Mouse (Mus musculus): ENCODE measurements at regions not wholly inside any gene's neighbourhood (a gene's known extent, or its start where the extent isn't known, plus 50 kb on each side); places are given as distances from the start of the nearest gene placed in this dataset.
A peak's percentile ranks its signal among the peaks of the same experiment; 100 is the strongest.

GRCm38 (mm10) chr2:117556301-117556700 lies 213.5 kb upstream of the Rasgrp1 start:
- Histone ChIP-seq H3K27me3 (no peaks in the 10 kb centered on the region), H3K4me2 (no peak overlapping the region), H3K27ac (0 out of 2 replicates have a peak overlapping the region, but pooled peaks have one; percentile 1), H3K4me1 (replicated peaks) (no peaks in the 10 kb centered on the region), H3K9me3 (no peaks in the 10 kb centered on the region), H3K4me3 (replicated peaks) (no peak overlapping the region), H3K9ac (replicated peaks) (no peak overlapping the region), H3K36me3 (no peaks in the 10 kb centered on the region)
- 52% methylated on average over 2 of the region's 2 CpGs for WGBS
- 0 out of 2 replicates have a peak, but pooled peaks have one; percentile 52 for ATAC-seq (ENCODE audit: insufficient number of reproducible peaks, insufficient read depth, low FRiP score, low TSS enrichment, low read depth)

GRCm38 (mm10) chr2:117570987-117571386 lies 228.2 kb upstream of the Rasgrp1 start:
- no peak overlapping the region for H3K4me3 ChIP-seq (replicated peaks)
- ATAC-seq (ENCODE audit: insufficient number of reproducible peaks, insufficient read depth, low FRiP score, low TSS enrichment, low read depth) = no peak
- no peaks in the 10 kb centered on the region for H3K27me3 ChIP-seq
- 71% methylated on average over 7 of the region's 7 CpGs for WGBS
- H3K4me1 ChIP-seq (replicated peaks) = no peaks in the 10 kb centered on the region; the same call in 1 of the 2 replicates
- H3K9ac ChIP-seq (replicated peaks) = no peak overlapping the region
- no peaks in the 10 kb centered on the region for H3K36me3 ChIP-seq
- H3K4me2 ChIP-seq = no peak overlapping the region
- H3K27ac ChIP-seq = no peak overlapping the region
- H3K9me3 ChIP-seq = no peaks in the 10 kb centered on the region

- Histone ChIP-seq H3K9me3 (no peaks in the 10 kb centered on the region), H3K4me2 (no peak overlapping the region), H3K4me1 (replicated peaks) (peaks cover 12% of the 10 kb centered on the region), H3K27me3 (no peaks in the 10 kb centered on the region), H3K36me3 (no peaks in the 10 kb centered on the region), H3K9ac (replicated peaks) (no peak overlapping the region), H3K27ac (no peak overlapping the region), H3K4me3 (replicated peaks) (no peak overlapping the region)
- ATAC-seq (ENCODE audit: insufficient number of reproducible peaks, insufficient read depth, low FRiP score, low TSS enrichment, low read depth) = no peak
- 77% methylated on average over 3 of the region's 3 CpGs for WGBS
Measured at GRCm38 (mm10) chr2:117587381-117587780, 244.6 kb upstream of the Rasgrp1 start.

DNA sequence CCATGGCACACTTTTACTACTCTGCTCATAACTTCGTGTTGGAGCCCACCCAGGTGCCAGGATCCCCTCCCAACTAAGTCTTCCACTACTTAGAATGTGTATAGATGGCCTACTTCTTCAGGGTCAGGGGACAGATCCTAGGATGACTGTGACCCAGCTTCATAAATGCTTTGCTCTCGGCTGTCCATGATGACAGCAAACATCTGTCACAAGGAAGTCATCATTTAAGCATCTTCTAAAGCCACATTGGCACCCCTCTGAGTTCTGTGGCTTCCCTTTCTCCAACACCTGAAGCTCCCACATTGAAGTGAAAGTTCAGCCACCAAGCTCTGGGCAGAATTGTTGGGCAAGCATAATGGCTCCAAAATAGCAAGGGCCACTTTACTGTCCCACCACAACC lies 252.2 kb upstream of the Rasgrp1 start:
- Histone ChIP-seq H3K9me3 (no peaks in the 10 kb centered on the region), H3K27ac (no peak overlapping the region), H3K4me3 (replicated peaks) (no peak overlapping the region), H3K27me3 (0 out of 2 replicates have a peak, but pooled peaks cover 7% of the 10 kb centered on the region), H3K9ac (replicated peaks) (no peak overlapping the region), H3K36me3 (no peaks in the 10 kb centered on the region), H3K4me1 (replicated peaks) (peaks cover 17% of the 10 kb centered on the region), H3K4me2 (no peak overlapping the region)
- 62% methylated on average over 2 of the region's 2 CpGs for WGBS
- no peak for ATAC-seq (ENCODE audit: insufficient number of reproducible peaks, insufficient read depth, low FRiP score, low TSS enrichment, low read depth)

DNA sequence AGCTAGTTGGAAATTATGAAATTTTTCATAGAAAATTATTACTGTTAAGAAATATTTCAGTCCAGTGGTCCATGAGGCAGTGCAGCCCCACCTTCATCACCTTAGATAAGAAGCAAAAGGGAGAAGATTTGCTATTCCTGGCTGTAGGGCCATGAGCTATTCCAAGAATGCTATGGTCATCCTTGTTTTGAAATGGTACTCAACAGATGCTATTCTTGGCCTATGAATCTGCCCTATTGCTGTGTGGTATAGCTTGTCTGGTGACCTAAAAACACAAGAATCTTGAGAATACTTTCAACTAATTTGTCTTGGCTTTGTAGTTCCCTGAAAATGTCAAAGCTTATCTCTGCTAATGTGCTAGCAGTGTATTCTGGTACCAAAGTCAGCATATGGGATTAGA lies 254.8 kb upstream of the Rasgrp1 start:
- no peaks in the 10 kb centered on the region for H3K9me3 ChIP-seq
- H3K4me1 ChIP-seq (replicated peaks) = 0 out of 2 replicates have a peak, but pooled peaks cover 5% of the 10 kb centered on the region
- no peak overlapping the region for H3K4me3 ChIP-seq (replicated peaks)
- no peak overlapping the region for H3K4me2 ChIP-seq
- H3K36me3 ChIP-seq = no peaks in the 10 kb centered on the region
- no peak overlapping the region for H3K9ac ChIP-seq (replicated peaks)
- ATAC-seq (ENCODE audit: insufficient number of reproducible peaks, insufficient read depth, low FRiP score, low TSS enrichment, low read depth) = no peak
- no peak overlapping the region for H3K27ac ChIP-seq
- 0 out of 2 replicates have a peak, but pooled peaks cover 7% of the 10 kb centered on the region for H3K27me3 ChIP-seq

DNA sequence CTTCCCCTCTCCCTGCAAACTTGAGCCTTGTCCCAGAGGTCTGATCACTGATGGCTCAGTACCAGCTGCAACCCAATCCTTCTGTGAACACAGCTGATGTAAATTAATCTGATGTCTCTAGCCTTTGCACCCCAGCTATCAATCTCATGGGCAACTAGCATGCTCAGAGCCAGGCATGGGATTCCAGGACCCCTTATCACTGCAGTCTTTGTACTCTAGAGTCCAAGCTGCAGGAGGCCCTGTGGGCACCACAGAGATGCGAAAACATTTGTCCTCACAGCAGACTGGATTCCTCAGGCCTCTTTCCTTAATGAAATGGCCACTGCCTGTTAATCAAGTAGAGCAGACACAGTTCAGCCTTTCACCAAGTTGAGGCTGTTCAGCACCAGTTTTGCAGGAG lies 272.0 kb upstream of the Rasgrp1 start:
- ATAC-seq (ENCODE audit: insufficient number of reproducible peaks, insufficient read depth, low FRiP score, low TSS enrichment, low read depth) = no peak
- H3K36me3 ChIP-seq = no peaks in the 10 kb centered on the region
- 0 out of 2 replicates have a peak overlapping the region, but pooled peaks have one; percentile 29 for H3K27ac ChIP-seq
- peaks cover 3% of the 10 kb centered on the region for H3K4me1 ChIP-seq (replicated peaks)
- H3K9me3 ChIP-seq = no peaks in the 10 kb centered on the region
- WGBS = 55% methylated on average over 1 of the region's 1 CpGs
- no peak overlapping the region for H3K9ac ChIP-seq (replicated peaks)
- no peak overlapping the region for H3K4me2 ChIP-seq
- no peak overlapping the region for H3K4me3 ChIP-seq (replicated peaks)
- H3K27me3 ChIP-seq = no peaks in the 10 kb centered on the region

DNA sequence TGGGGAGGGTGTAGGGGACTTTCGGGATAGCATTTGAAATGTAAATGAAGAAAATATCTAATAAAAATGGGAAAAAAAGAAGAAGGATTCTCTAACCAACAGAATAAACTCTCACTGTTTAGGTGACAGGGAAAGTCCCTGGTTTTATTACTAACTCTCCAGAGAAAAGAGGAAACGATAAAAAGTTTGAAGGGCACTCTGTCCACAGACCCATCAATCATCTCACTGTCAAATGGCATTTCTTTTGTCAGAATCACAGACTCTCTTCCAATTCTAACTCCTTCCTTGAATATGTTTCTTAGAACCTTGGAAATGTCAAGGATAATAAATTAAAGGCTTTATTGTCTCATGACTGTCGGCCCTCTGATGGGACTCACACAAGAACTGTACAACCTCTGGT lies 275.3 kb upstream of the Rasgrp1 start:
- peaks cover 11% of the 10 kb centered on the region for H3K4me1 ChIP-seq (replicated peaks)
- 88% methylated on average over 3 of the region's 3 CpGs for WGBS
- H3K4me3 ChIP-seq (replicated peaks) = no peak overlapping the region
- no peaks in the 10 kb centered on the region for H3K27me3 ChIP-seq
- no peak for ATAC-seq (ENCODE audit: insufficient number of reproducible peaks, insufficient read depth, low FRiP score, low TSS enrichment, low read depth)
- no peaks in the 10 kb centered on the region for H3K36me3 ChIP-seq
- H3K9me3 ChIP-seq = no peaks in the 10 kb centered on the region
- H3K4me2 ChIP-seq = no peak overlapping the region
- H3K27ac ChIP-seq = no peak overlapping the region
- no peak overlapping the region for H3K9ac ChIP-seq (replicated peaks)

DNA sequence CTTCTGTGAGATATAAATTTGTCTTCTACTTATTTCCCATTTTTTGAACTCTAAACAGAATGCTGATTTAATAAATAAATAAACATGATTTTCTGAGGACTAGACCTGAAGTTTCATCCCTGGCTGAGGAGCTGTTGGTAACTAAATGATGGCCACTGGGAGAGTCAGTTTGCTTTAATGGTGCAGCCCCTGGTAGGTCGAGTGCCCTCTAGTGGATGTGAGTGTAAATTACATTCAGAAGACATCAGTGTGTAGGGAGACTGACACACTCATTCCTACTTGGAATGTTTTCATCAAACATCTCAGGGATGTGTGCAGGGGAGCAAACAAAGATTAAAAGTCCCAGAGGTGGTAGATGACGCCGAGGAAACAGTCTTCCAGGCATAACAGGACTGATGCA lies 281.2 kb upstream of the Rasgrp1 start:
- Histone ChIP-seq H3K9me3 (no peaks in the 10 kb centered on the region), H3K4me3 (replicated peaks) (no peak overlapping the region), H3K9ac (replicated peaks) (no peak overlapping the region), H3K36me3 (no peaks in the 10 kb centered on the region), H3K4me2 (no peak overlapping the region), H3K27me3 (no peaks in the 10 kb centered on the region), H3K4me1 (replicated peaks) (peaks cover 8% of the 10 kb centered on the region), H3K27ac (no peak overlapping the region)
- WGBS = 45% methylated on average over 3 of the region's 3 CpGs
- no peak for ATAC-seq (ENCODE audit: insufficient number of reproducible peaks, insufficient read depth, low FRiP score, low TSS enrichment, low read depth)

DNA sequence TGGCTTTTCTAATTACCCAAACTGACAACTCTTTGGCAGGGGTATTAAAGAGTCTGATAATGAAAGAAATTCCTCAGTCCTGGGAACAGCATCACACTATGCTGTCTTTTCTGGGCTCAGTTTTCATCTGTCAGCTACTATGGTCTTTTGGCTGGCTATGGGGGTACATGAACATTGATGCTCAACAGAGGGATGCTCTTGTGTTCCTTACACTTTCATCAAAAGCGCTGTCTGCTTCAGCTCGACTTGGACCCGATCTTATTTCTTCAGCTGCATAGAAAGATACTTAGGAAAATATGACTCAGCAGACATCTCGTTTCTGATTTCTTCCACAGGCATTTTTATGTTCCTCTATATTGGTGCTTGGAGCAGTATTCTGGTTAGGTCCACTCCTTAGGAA lies 292.1 kb upstream of the Rasgrp1 start:
- Histone ChIP-seq H3K9ac (replicated peaks) (no peak overlapping the region), H3K4me3 (replicated peaks) (no peak overlapping the region), H3K27me3 (no peaks in the 10 kb centered on the region), H3K9me3 (no peaks in the 10 kb centered on the region), H3K27ac (no peak overlapping the region), H3K36me3 (no peaks in the 10 kb centered on the region), H3K4me2 (no peak overlapping the region), H3K4me1 (replicated peaks) (no peaks in the 10 kb centered on the region)
- WGBS = 82% methylated on average over 4 of the region's 4 CpGs
- no peak for ATAC-seq (ENCODE audit: insufficient number of reproducible peaks, insufficient read depth, low FRiP score, low TSS enrichment, low read depth)

- Histone ChIP-seq H3K27ac (no peak overlapping the region), H3K4me3 (replicated peaks) (no peak overlapping the region), H3K36me3 (no peaks in the 10 kb centered on the region), H3K9me3 (no peaks in the 10 kb centered on the region), H3K4me2 (no peak overlapping the region), H3K27me3 (no peaks in the 10 kb centered on the region), H3K4me1 (replicated peaks) (no peaks in the 10 kb centered on the region), H3K9ac (replicated peaks) (no peak overlapping the region)
- 67% methylated on average over 2 of the region's 2 CpGs for WGBS
- ATAC-seq (ENCODE audit: insufficient number of reproducible peaks, insufficient read depth, low FRiP score, low TSS enrichment, low read depth) = no peak
Measured at GRCm38 (mm10) chr2:117637397-117637796, 294.6 kb upstream of the Rasgrp1 start.

- no peak overlapping the region for H3K4me3 ChIP-seq (replicated peaks)
- ATAC-seq (ENCODE audit: insufficient number of reproducible peaks, insufficient read depth, low FRiP score, low TSS enrichment, low read depth) = no peak
- no peaks in the 10 kb centered on the region for H3K9me3 ChIP-seq
- no peak overlapping the region for H3K9ac ChIP-seq (replicated peaks)
- no peak overlapping the region for H3K4me2 ChIP-seq
- no peaks in the 10 kb centered on the region for H3K27me3 ChIP-seq
- no peaks in the 10 kb centered on the region for H3K36me3 ChIP-seq
- H3K27ac ChIP-seq = no peak overlapping the region
- H3K4me1 ChIP-seq (replicated peaks) = 0 out of 2 replicates have a peak, but pooled peaks cover 6% of the 10 kb centered on the region
Measured at GRCm38 (mm10) chr2:117652101-117652500, 309.3 kb upstream of the Rasgrp1 start.

DNA sequence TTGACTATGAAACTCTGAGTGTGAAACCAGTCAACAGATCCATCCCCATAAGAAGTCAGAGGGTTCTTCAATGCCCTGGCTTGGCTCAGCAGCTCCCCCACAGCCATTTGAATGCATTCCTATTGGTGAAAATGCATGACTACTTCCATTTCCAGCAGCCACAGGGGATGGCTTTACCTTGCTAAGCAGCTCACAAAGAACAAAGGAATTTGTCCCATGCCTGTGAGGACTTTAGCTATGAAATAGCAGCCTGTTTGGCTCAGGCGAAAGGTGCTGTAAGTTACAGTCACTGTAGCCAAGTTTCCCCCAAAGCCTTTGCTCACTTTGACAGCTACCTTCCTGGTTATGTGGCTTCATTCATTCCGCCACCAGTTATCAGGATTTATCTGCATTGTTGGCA lies 309.8 kb upstream of the Rasgrp1 start:
- Histone ChIP-seq H3K4me3 (replicated peaks) (no peak overlapping the region), H3K4me1 (replicated peaks) (0 out of 2 replicates have a peak, but pooled peaks cover 6% of the 10 kb centered on the region), H3K27me3 (no peaks in the 10 kb centered on the region), H3K36me3 (no peaks in the 10 kb centered on the region), H3K4me2 (no peak overlapping the region), H3K9me3 (no peaks in the 10 kb centered on the region), H3K9ac (replicated peaks) (no peak overlapping the region), H3K27ac (no peak overlapping the region)
- no peak for ATAC-seq (ENCODE audit: insufficient number of reproducible peaks, insufficient read depth, low FRiP score, low TSS enrichment, low read depth)
- WGBS = 47% methylated on average over 2 of the region's 2 CpGs
